Mouse (Mus musculus): ENCODE measurements at regions not wholly inside any gene's neighbourhood (a gene's known extent, or its start where the extent isn't known, plus 50 kb on each side); places are given as distances from the start of the nearest gene placed in this dataset.
A peak's percentile ranks its signal among the peaks of the same experiment; 100 is the strongest.

DNA sequence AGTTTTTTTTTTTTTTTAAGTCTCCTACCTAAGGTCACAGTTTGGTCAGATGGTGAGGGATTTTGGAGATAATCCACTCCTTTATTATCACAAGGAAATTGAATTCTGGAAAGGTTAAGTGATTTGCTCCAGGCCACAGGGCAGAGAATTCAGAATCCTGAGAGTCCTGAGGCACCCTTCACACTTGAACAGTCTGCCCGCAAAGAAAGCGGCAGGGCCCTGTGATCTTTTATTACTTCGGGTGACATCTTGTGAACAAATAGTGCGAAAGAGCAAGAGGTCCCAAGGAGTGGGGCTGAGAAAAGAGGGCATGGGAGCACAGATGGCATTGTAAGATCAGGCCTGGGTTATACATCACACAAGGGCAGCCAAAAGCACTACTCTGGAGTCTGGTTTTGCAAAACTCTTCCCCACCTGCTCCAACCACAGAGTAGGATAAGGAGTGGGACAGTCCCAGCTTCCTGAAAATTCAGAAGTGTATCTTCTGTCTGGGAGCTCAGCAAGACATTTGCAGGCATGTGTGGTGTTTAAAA is 150.5 kb upstream of the Wdr11 start:
- no peak for DNase-seq (ENCODE audit: low spot score)

DNA sequence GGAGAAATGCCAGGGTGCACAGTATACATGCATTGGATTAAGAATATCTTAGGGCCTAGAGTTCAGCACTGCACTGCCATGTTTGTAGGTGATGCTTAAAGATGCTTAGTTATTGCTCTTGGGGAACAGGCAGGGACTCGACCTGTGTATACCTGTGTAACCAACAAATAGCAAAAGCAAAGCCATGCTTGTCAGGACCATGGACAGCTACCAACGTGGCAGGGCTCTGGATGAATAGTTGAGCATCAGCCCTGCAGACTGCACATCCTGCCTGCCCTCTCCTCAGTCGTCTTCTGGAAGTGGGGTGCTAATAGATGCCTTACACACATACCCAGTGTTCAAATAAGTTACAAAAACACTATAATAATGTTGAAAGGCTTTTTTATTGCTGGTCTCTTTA is 122.2 kb upstream of the Wdr11 start:
- peak; percentile 49 for DNase-seq (ENCODE audit: low spot score)

DNA sequence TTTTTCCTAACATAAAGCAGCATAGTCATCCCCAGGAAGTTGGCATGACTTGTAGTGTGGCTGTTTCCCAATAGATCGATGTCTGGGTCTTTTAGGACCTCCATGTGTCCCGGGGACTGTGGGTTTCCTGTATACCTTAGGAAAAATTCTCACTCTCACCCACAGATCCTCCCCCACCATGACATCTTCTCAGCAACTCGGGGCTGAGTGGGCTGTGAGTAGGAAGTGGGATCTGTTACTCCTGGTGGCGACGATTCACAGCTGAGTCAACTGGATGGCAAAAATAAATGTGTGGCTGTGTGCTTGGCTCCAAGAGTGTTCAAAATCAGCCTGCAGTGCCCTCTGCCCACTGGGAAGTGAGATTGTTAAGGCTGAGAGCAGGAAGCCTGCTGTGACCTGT is 107.9 kb upstream of the Wdr11 start:
- DNase-seq (ENCODE audit: low spot score), result no peak

DNA sequence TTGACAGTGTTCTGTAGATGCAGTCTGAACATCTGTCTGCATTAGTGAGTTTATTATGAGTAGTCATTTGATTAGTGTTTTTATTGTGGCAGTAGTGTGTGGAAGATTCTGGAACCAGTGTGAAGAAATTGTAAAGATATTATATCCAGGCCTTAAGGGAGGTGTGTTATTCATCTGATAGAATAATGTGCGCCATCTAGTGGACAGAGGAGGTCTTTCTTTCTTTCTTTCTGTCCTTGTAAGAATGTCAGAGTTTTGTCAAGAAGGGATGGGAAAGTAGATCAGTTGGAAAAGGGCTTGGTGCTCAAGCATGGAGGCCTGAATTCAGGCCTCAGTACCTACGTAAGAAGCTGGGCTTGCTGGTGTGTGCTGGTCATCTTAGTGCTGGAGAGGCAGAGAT is 84.8 kb upstream of the Wdr11 start:
- no peak for DNase-seq (ENCODE audit: low spot score)

DNA sequence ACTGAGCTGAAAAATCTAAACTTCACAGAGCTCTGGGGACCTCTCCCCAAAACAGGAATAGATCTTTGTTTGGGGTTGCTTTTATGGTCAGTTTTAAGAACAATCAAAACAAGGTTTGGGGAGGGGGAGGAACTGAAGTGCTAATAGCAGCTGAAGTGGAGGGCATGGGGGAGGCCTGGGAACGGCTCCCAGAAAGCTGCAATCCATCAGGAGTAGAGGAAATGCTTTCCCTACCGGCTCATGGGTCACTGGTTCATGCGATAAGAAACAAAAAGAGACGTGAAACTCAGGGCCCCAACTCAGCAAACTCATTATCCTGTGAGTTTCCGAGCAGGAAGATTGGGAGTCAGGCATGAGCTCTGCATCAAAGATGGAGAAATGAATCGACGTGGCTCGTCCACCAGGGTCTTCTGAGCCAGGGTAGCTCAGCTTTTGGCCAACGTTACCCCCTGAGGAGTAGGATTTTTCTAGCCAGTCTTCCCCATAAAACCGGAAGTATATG is 82.0 kb upstream of the Wdr11 start:
- no peak for DNase-seq (ENCODE audit: low spot score)

DNA sequence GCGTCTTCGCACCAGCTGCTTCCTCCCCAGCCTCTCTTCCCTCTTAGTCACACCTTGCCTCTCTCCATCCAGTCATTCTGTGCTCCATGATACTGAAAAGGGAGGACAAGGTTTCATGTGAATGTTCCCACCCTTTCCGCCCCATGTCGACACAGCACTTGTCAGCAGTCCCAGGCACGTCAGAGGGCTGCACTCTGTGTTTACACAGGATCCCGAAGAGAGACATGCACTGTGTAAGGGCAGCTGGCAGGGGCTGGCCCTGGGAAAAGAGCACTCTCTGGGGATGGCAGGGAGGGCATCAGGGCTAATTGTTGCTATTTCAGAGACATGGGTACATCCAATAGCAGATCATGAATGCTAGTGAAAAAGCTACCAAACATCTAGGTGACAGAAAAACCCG is 77.0 kb upstream of the Wdr11 start:
- no peak for DNase-seq (ENCODE audit: low spot score)

DNA sequence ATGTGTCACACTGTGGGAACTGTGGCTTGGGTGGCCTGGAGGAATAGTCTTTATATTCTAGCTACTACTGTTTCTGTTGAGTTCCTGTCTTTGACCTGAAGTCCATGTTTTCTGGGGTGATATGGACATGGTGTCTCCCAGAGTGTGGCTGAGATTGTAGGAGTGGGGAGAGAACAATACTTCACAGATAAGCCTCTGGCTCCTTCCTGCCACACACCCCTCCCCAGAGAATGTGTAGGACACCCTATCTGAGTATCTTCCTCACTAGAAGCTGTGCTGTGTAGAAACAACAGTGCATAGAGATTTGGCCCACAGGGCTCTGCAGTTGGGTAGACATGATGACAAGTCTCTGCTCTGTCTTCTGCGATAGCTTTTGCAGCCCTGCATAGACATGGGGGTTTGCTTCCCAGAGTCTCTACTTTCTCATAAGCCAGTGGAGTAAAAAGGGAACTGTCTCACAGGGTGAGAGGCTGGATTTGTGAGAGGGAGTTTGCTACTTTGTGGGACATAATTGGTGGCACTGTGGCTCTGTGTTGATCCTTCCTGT is 67.2 kb upstream of the Wdr11 start:
- no peak for DNase-seq (ENCODE audit: low spot score)

DNA sequence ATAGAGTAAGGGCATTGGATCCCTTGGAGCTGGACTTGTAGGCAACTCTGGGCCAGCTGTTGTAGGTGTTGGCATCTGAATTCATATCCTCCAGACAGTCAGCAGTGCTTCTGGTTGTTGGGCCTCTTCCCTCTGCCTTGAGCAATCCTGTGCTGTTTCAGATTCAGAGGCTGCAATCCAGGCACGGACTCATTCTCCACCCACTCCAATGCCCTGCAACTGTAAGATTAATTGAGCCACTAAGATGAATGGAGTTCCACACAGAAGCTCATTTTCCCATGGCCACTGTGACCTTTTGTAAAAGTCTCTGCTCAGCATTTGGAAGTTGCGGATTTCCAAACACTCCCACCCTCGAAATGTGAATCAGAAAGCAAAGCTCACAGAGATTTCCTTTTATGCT is 65.7 kb upstream of the Wdr11 start:
- DNase-seq (ENCODE audit: low spot score), result no peak

DNA sequence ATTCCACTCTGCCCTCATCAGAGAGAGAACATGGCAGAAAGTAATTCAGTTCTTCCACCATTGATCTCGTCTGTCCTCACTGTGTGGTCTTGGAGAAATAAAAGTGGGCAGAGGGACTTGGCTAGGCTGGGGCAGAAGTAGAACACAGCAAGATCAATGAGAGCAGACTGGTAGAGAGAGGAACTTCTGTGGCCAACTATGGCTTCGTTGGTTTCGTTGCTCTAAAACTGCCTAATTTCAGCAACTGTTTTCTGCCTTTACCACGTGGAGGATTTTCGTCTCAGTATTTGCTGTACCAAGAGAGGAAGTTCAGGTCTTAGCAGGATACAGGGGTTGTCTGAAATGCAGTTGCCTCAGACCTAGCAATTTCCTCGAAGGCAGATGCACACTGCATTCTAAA is 63.4 kb upstream of the Wdr11 start:
- no peak for DNase-seq (ENCODE audit: low spot score)

DNA sequence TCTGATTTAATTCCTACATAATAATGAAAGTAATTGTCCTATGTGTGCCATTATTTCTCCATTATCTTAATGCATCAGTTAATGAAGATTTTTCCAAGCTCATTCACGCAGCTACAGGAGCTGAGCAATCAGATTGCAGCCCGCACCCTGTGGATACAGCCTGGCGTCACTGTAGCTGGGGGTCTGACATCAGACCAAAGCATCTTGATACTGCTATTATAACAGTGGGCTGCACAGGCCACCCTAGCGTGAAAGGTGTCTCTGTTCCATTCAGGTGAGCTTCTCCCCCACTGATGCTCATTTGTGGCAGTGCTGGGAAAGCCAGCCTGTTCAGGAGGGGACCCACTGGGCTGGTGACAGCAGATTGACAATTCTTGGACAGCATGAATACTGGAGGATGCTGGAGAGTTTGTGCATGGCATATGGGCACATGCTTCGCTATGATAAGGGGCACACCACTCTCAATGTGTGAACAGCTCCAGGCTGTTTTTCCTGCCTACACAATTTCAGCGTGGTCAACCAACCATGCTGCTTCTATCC is 58.2 kb upstream of the Wdr11 start:
- DNase-seq (ENCODE audit: low spot score), result no peak
